Mouse (Mus musculus) liver, postnatal 0 days (tissue): Measurements from ENCODE around the gene Itga10.
"Not testable (repeated sequence)": the region's sequence is repeated elsewhere in the genome, so short reads cannot be mapped to it uniquely, and the experiment has no call there.

Experiments used
- CTCF ChIP-seq: sonication (generic); IDR thresholded peaks from 2 replicates; pipeline ENCODE4 v1.5.1; 2016; ENCODE audit warnings: antibody characterized with exemption, low read depth
- EP300 ChIP-seq: IDR thresholded peaks from 2 replicates; pipeline ENCODE4 v1.6.1; 2016; ENCODE audit warnings: antibody characterized with exemption, low read depth, mild to moderate bottlenecking

- not testable (repeated sequence) for TF ChIP-seq CTCF, EP300
Measured at GRCm38 (mm10) chr3:96686057-96686456, 40.7 kb downstream of the Itga10 start.
